Mouse (Mus musculus): ENCODE measurements at regions not wholly inside any gene's neighbourhood (a gene's known extent, or its start where the extent isn't known, plus 50 kb on each side); places are given as distances from the start of the nearest gene placed in this dataset.

GRCm38 (mm10) chr10:118501571-118501970 lies 60.7 kb downstream of the Ifng start:
- H3K9me3 ChIP-seq (replicated peaks; ENCODE audit: low read length): no peaks in the 10 kb centered on the region
- no peak overlapping the region for H3K4me2 ChIP-seq (ENCODE audit: insufficient read depth, low read depth, poor library complexity, severe bottlenecking)
- no peak overlapping the region for H3K9ac ChIP-seq (ENCODE audit: insufficient read depth, low read depth)
- no peak for DNase-seq (ENCODE audit: extremely low read depth)
- no peak overlapping the region for H3K4me3 ChIP-seq (replicated peaks in 1 of 3; ENCODE audit: low read depth in 2 of 3, low read length in 2 of 3, poor library complexity in 1 of 3)
- H3K4me1 ChIP-seq (ENCODE audit: control insufficient read depth in 1 of 2, insufficient read depth in 2 of 2): peaks cover 11 to 18% of the 10 kb centered on the region in 2 experiments
- no peaks in the 10 kb centered on the region for H3K36me3 ChIP-seq (replicated peaks in 1 of 2; ENCODE audit: control insufficient read depth in 1 of 2, insufficient read depth in 1 of 2, low read length in 1 of 2)
- peaks cover 3% of the 10 kb centered on the region for H3K27me3 ChIP-seq (replicated peaks)
- dilution Hi-C loops (cut with MboI; ENCODE audit: extremely low pct_ligation_motif_present, extremely low pct_unique_long_range_greater_than_20kb, low sequenced_read_pairs): no loop called here
- no peak overlapping the region for H3K27ac ChIP-seq (ENCODE audit: insufficient read depth, low read depth)
- no peaks in the 10 kb centered on the region for H3K79me2 ChIP-seq (replicated peaks; ENCODE audit: control insufficient read depth, extremely low read depth, insufficient read depth, poor library complexity, severe bottlenecking)
- in situ Hi-C loops (cut with MboI; ENCODE audit: low pct_ligation_motif_present, low pct_unique_long_range_greater_than_20kb, low sequenced_read_pairs): no loop called here
- TF ChIP-seq MEF2A (IDR thresholded peaks at IDR 0.05; ENCODE audit: borderline replicate concordance, low read depth, low read length): no peak
- TF ChIP-seq ELF1 (IDR thresholded peaks at IDR 0.05; ENCODE audit: low read depth, low read length): no peak
- TF ChIP-seq TCF12 (IDR thresholded peaks at IDR 0.05; ENCODE audit: low read depth, low read length): no peak
- TF ChIP-seq JUND (conservative IDR thresholded peaks at IDR 0.05; ENCODE audit: low read depth, low read length): no peak
- TF ChIP-seq CTCF (conservative IDR thresholded peaks at IDR 0.05 in 1 of 2, IDR thresholded peaks at IDR 0.05 in 1 of 2; ENCODE audit: low read depth in 2 of 2, low read length in 2 of 2): no peak
- no peak for TF ChIP-seq RAD21 (IDR thresholded peaks at IDR 0.05; ENCODE audit: low read depth, low read length)
- TF ChIP-seq BHLHE40 (IDR thresholded peaks at IDR 0.05; ENCODE audit: low read depth, low read length): no peak
- no peak for TF ChIP-seq CHD2 (IDR thresholded peaks at IDR 0.05; ENCODE audit: low read length)
- no peak for TF ChIP-seq JUN (IDR thresholded peaks at IDR 0.05; ENCODE audit: insufficient read depth, low read depth, low read length)
- no peak for TF ChIP-seq KAT2A (IDR thresholded peaks at IDR 0.05; ENCODE audit: insufficient replicate concordance, low read length)
- no peak for TF ChIP-seq ZMIZ1 (IDR thresholded peaks at IDR 0.05; ENCODE audit: low read depth, low read length)
- no peak for TF ChIP-seq POLR2A (IDR thresholded peaks at IDR 0.05; ENCODE audit: low read depth, low read length)

- H3K36me3 ChIP-seq (replicated peaks in 1 of 2; ENCODE audit: control insufficient read depth in 1 of 2, insufficient read depth in 1 of 2, low read length in 1 of 2): no peaks in the 10 kb centered on the region
- no peaks in the 10 kb centered on the region for H3K27me3 ChIP-seq (replicated peaks)
- dilution Hi-C loops (cut with MboI; ENCODE audit: extremely low pct_ligation_motif_present, extremely low pct_unique_long_range_greater_than_20kb, low sequenced_read_pairs) (no loop called here), in situ Hi-C loops (cut with MboI; ENCODE audit: low pct_ligation_motif_present, low pct_unique_long_range_greater_than_20kb, low sequenced_read_pairs) (loop anchor here (5.0 kb wide), 1 partner anchor 68 kb away; no protein-coding TSS in a partner anchor)
- H3K4me2 ChIP-seq (ENCODE audit: insufficient read depth, low read depth, poor library complexity, severe bottlenecking): no peak overlapping the region
- H3K9ac ChIP-seq (ENCODE audit: insufficient read depth, low read depth): no peak overlapping the region
- no peaks in the 10 kb centered on the region for H3K9me3 ChIP-seq (replicated peaks; ENCODE audit: low read length)
- no peak for DNase-seq (ENCODE audit: extremely low read depth)
- no peaks in the 10 kb centered on the region for H3K79me2 ChIP-seq (replicated peaks; ENCODE audit: control insufficient read depth, extremely low read depth, insufficient read depth, poor library complexity, severe bottlenecking)
- no peak overlapping the region for H3K27ac ChIP-seq (ENCODE audit: insufficient read depth, low read depth)
- no peak overlapping the region for H3K4me3 ChIP-seq (replicated peaks in 1 of 3; ENCODE audit: low read depth in 2 of 3, low read length in 2 of 3, poor library complexity in 1 of 3)
- H3K4me1 ChIP-seq (ENCODE audit: control insufficient read depth in 1 of 2, insufficient read depth in 2 of 2): peaks cover 11 to 28% of the 10 kb centered on the region in 2 experiments
- TF ChIP-seq CHD2 (IDR thresholded peaks at IDR 0.05; ENCODE audit: low read length) (no peak), POLR2AphosphoS2 (IDR thresholded peaks at IDR 0.05; ENCODE audit: low read depth, low read length) (no peak)
These were observed 64.0 kb downstream of the Ifng start for GRCm38 (mm10) chr10:118504811-118505210.

GRCm38 (mm10) chr10:118506154-118506553 lies 65.3 kb downstream of the Ifng start:
- no peaks in the 10 kb centered on the region for H3K9me3 ChIP-seq (replicated peaks; ENCODE audit: low read length)
- no peak for TF ChIP-seq RAD21 (IDR thresholded peaks at IDR 0.05; ENCODE audit: low read depth, low read length)
- no peak; the same call in 1 of the 2 replicates for TF ChIP-seq TCF12 (IDR thresholded peaks at IDR 0.05; ENCODE audit: low read depth, low read length)
- peak; percentile 40; the same call in 1 of the 2 replicates for TF ChIP-seq MAFK (IDR thresholded peaks at IDR 0.05; ENCODE audit: insufficient replicate concordance, low read length)
- peak; percentile 27; the same call in 1 of the 2 replicates for TF ChIP-seq IRF4 (IDR thresholded peaks at IDR 0.05; ENCODE audit: low read depth, low read length)
- TF ChIP-seq USF1 (IDR thresholded peaks at IDR 0.05; ENCODE audit: low read depth, low read length): no peak
- peak; percentile 37; the same call in 1 of the 2 replicates for TF ChIP-seq EP300 (IDR thresholded peaks at IDR 0.05; ENCODE audit: low read length)
- no peak for TF ChIP-seq ELF1 (IDR thresholded peaks at IDR 0.05; ENCODE audit: low read depth, low read length)
- no peak for TF ChIP-seq MAX (IDR thresholded peaks at IDR 0.05; ENCODE audit: low read length)
- TF ChIP-seq RCOR1 (conservative IDR thresholded peaks at IDR 0.05; ENCODE audit: low read depth, low read length): no peak
- peak; percentile 42; the same call in 1 of the 2 replicates for TF ChIP-seq ETS1 (conservative IDR thresholded peaks at IDR 0.05; ENCODE audit: low read depth, low read length)
- TF ChIP-seq SIN3A (IDR thresholded peaks at IDR 0.05; ENCODE audit: low read length): no peak
- TF ChIP-seq NRF1 (IDR thresholded peaks at IDR 0.05; ENCODE audit: low read depth, low read length): no peak
- TF ChIP-seq USF2 (conservative IDR thresholded peaks at IDR 0.05; ENCODE audit: low read depth, low read length): no peak
- TF ChIP-seq BHLHE40 (IDR thresholded peaks at IDR 0.05; ENCODE audit: low read depth, low read length): peak; percentile 81
- TF ChIP-seq POLR2AphosphoS2 (IDR thresholded peaks at IDR 0.05; ENCODE audit: low read depth, low read length): no peak
- peaks cover 11 to 28% of the 10 kb centered on the region in 2 experiments for H3K4me1 ChIP-seq (ENCODE audit: control insufficient read depth in 1 of 2, insufficient read depth in 2 of 2)
- H3K36me3 ChIP-seq (replicated peaks in 1 of 2; ENCODE audit: control insufficient read depth in 1 of 2, insufficient read depth in 1 of 2, low read length in 1 of 2): no peaks in the 10 kb centered on the region
- dilution Hi-C loops (cut with MboI; ENCODE audit: extremely low pct_ligation_motif_present, extremely low pct_unique_long_range_greater_than_20kb, low sequenced_read_pairs) (no loop called here), in situ Hi-C loops (cut with MboI; ENCODE audit: low pct_ligation_motif_present, low pct_unique_long_range_greater_than_20kb, low sequenced_read_pairs) (loop anchor here (5.0 kb wide), 1 partner anchor 69 kb away; no protein-coding TSS in a partner anchor)
- DNase-seq (ENCODE audit: extremely low read depth): peak; percentile 63
- H3K9ac ChIP-seq (ENCODE audit: insufficient read depth, low read depth): no peak overlapping the region
- no peaks in the 10 kb centered on the region for H3K27me3 ChIP-seq (replicated peaks)
- H3K27ac ChIP-seq (ENCODE audit: insufficient read depth, low read depth): no peak overlapping the region
- no peak overlapping the region for H3K4me3 ChIP-seq (replicated peaks in 1 of 3; ENCODE audit: low read depth in 2 of 3, low read length in 2 of 3, poor library complexity in 1 of 3)
- H3K79me2 ChIP-seq (replicated peaks; ENCODE audit: control insufficient read depth, extremely low read depth, insufficient read depth, poor library complexity, severe bottlenecking): no peaks in the 10 kb centered on the region
- H3K4me2 ChIP-seq (ENCODE audit: insufficient read depth, low read depth, poor library complexity, severe bottlenecking): no peak overlapping the region; the same call in 1 of the 2 replicates
